Mouse (Mus musculus) thymus, adult 2 months (tissue): ENCODE results near the gene Ppp3ca.

Source experiments
- CTCF ChIP-seq: fragments of 200-500 bp; IDR thresholded peaks from 2 replicates; pipeline ENCODE4 v1.5.1; 2012; ENCODE audit warnings: mild to moderate bottlenecking, control low read depth, low read length, moderate library complexity, borderline replicate concordance; ENCODE audit not compliant: control insufficient read depth, poor library complexity, insufficient read depth; ENCODE audit errors: extremely low read depth
- POLR2A ChIP-seq: fragments of 200-500 bp; IDR thresholded peaks from 2 replicates; pipeline ENCODE4 v1.6.1; 2012; ENCODE audit warnings: mild to moderate bottlenecking, low read length, control low read depth, moderate library complexity; ENCODE audit not compliant: control insufficient read depth, poor library complexity, insufficient read depth; ENCODE audit errors: extremely low read depth

DNA sequence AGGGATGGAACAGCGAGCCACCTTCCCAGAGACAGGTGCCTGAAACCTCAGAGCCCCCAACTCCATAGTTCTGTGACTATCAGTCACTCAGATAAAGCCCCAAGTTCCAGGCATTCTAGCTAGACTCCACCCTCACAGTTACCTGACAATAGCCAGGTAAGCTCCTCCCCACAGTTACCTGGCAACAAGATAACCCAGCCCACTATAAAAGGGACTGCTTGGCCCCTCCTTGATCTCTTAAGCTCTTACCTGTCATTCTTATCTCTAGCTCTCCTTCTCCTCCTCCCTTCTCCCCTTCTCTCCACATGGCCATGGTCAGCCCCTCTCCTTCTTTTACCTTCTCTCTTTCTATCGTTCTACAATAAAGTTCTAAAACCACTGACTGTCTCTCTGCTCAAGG, 285.1 kb downstream of the Ppp3ca start:
- TF ChIP-seq POLR2A (no peak), CTCF (no peak)
